Mouse (Mus musculus) lung, postnatal 0 days (tissue): ENCODE measurements around the gene Erlin1. TPM values are rescaled to one million over a fixed set of nuclear protein-coding genes. Genes with fewer than 3 reads are reported as not detected.
A peak's percentile ranks its signal among the peaks of the same experiment; 100 is the strongest.

Experiments
- ATAC-seq: fragments of 200-750 bp; cut with Nextera tagmentation; 2 replicates; pipeline ENCODE4 v1.8.0; 2017; ENCODE audit warnings: moderate library complexity
- DNase-seq: peaks from one replicate; pipeline ENCODE4 v3.0.0-alpha.2; 2016; ENCODE audit warnings: low spot score
- H3K27ac ChIP-seq: fragments of 300-500 bp; sonication (generic); 2 replicates; pipeline ENCODE4 v1.5.1; 2014; ENCODE audit warnings: antibody characterized with exemption, mild to moderate bottlenecking, low read length, mixed read lengths
- H3K27me3 ChIP-seq: fragments of 300-500 bp; sonication (generic); replicated peaks from 2 replicates; pipeline ENCODE4 v1.6.1; 2014; ENCODE audit warnings: low read length, mixed read lengths; ENCODE audit not compliant: insufficient read depth
- H3K36me3 ChIP-seq: fragments of 300-500 bp; sonication (generic); 2 replicates; pipeline ENCODE4 v1.6.1; 2014; ENCODE audit warnings: low read length, mixed read lengths; ENCODE audit not compliant: insufficient read depth
- H3K4me1 ChIP-seq: fragments of 300-500 bp; sonication (generic); 2 replicates; pipeline ENCODE4 v1.6.1; 2014; ENCODE audit warnings: antibody characterized with exemption, low read depth, low read length, mixed read lengths; ENCODE audit not compliant: insufficient read depth
- H3K4me2 ChIP-seq: fragments of 300-500 bp; sonication (generic); replicated peaks from 2 replicates; pipeline ENCODE4 v1.6.1; 2014; ENCODE audit warnings: low read depth, mild to moderate bottlenecking, low read length, moderate library complexity, mixed read lengths
- H3K4me3 ChIP-seq: fragments of 300-500 bp; sonication (generic); 2 replicates; pipeline ENCODE4 v1.5.1; 2014; ENCODE audit warnings: low read depth, low read length
- H3K9ac ChIP-seq: fragments of 300-500 bp; sonication (generic); replicated peaks from 2 replicates; pipeline ENCODE4 v1.6.1; 2014; ENCODE audit warnings: low read depth, mild to moderate bottlenecking
- H3K9me3 ChIP-seq: fragments of 300-500 bp; sonication (generic); 2 replicates; pipeline ENCODE4 v1.6.1; 2016; ENCODE audit warnings: low read length, mixed read lengths
- CTCF ChIP-seq: IDR thresholded peaks from 2 replicates; pipeline ENCODE4 v1.5.1; 2016; ENCODE audit warnings: antibody characterized with exemption, mild to moderate bottlenecking
- EP300 ChIP-seq: IDR thresholded peaks from 2 replicates; pipeline ENCODE4 v1.6.1; 2016; ENCODE audit warnings: antibody characterized with exemption, mild to moderate bottlenecking, control low read depth
- WGBS: fragments of 180-500 bp; shearing (Covaris S2); extraction: QIAGEN DNeasy Blood & Tissue Kit; methylation state at CpG from one replicate; pipeline ENCODE4 v1.1.7; 2014; 5-methylcytosine and 5-hydroxymethylcytosine counted together
- polyA plus RNA-seq: library from polyadenylated mRNA; unstranded; fragments of >200 nt; fragmentation: Nextera tagmentation; extraction: Ambion mirVana; gene quantifications from 2 replicates; pipeline ENCODE4 v1.2.1, GENCODE M21; 2015

Erlin1 gene
- polyA plus RNA-seq, 1 experiment from 2014 or later: 26.9 TPM

DNA sequence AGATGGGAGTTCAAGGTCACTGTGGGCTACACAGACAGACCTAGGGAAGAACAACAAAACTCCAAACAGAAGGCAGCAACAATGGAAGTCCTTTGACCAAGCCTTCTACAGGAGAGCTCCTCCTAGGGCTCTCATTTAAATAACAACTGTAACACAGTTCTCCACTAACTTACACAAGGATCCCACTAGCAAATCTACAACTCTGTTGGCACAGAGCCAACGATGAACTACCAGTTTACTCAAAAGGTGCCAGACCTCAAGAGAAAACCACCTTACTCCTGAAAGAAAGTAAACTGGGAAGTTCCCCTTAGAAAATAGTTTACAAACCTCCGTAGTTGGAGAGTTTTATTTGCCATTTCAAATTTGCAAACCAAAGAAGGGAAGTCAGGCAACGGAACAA lies 20.3 kb downstream of the Erlin1 start:
- no peaks in the 10 kb centered on the region for H3K27me3 ChIP-seq
- no peak overlapping the region for H3K9ac ChIP-seq
- H3K4me2 ChIP-seq: no peak overlapping the region
- no peaks in the 10 kb centered on the region for H3K4me1 ChIP-seq
- H3K4me3 ChIP-seq: no peak overlapping the region
- 45% methylated on average over 3 of the region's 3 CpGs for WGBS
- no peaks in the 10 kb centered on the region for H3K9me3 ChIP-seq
- H3K27ac ChIP-seq: no peak overlapping the region
- TF ChIP-seq EP300: no peak
- TF ChIP-seq CTCF: no peak
- ATAC-seq (no peak), DNase-seq (peak; percentile 31)
- 0 out of 2 replicates have a peak, but pooled peaks cover 9% of the 10 kb centered on the region for H3K36me3 ChIP-seq

DNA sequence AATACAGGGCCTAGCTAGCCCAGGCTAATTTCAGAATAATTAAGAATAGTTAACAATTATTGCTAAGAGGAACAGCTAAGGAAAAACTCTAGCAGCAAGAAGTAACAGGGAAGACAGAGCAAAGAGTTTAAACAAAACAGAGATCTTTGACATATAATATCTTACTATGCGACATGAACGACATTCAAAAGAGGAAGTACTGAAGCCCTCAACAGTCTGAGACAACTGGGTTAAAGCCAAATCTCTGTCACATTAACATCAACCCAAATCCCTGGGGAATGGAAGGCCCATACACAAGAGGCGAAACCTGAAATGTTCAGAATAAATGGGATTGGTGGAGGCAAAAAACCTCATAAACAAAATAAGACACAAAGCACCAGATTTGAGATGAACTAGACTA lies 23.7 kb downstream of the Erlin1 start:
- TF ChIP-seq CTCF (no peak), EP300 (no peak)
- H3K9me3 ChIP-seq: no peaks in the 10 kb centered on the region
- H3K4me1 ChIP-seq: no peaks in the 10 kb centered on the region
- no peak for ATAC-seq
- no peak for DNase-seq
- H3K4me3 ChIP-seq: no peak overlapping the region
- H3K4me2 ChIP-seq: no peak overlapping the region
- H3K27ac ChIP-seq: no peak overlapping the region
- WGBS: 59% methylated on average over 3 of the region's 3 CpGs
- H3K9ac ChIP-seq: no peak overlapping the region
- no peaks in the 10 kb centered on the region for H3K27me3 ChIP-seq
- no peaks in the 10 kb centered on the region for H3K36me3 ChIP-seq

DNA sequence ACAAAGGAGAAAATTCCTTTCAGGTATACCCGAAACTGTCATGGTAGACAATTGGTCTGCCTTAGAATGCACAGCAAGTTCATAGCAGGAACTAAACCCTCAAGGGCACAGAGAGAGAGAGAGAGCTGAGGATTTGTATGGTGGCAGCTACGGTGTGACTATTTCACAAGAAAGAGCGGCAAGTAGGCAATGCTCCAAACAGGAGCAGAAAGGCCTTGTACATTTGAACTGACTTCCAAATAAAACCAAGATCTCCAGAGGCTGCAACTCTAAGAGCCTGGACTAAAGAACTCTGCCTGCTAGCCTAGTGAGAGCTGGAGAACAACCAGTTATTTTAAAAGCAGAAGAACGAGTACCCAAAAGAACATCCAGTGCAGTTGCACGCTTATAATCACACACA lies 27.5 kb downstream of the Erlin1 start:
- Histone ChIP-seq H3K27ac (no peak overlapping the region), H3K36me3 (peaks cover 14% of the 10 kb centered on the region), H3K27me3 (no peaks in the 10 kb centered on the region), H3K4me1 (no peaks in the 10 kb centered on the region), H3K9ac (no peak overlapping the region), H3K4me3 (no peak overlapping the region), H3K9me3 (no peaks in the 10 kb centered on the region), H3K4me2 (no peak overlapping the region)
- DNase-seq (no peak), ATAC-seq (no peak)
- 70% methylated on average over 5 of the region's 5 CpGs for WGBS
- TF ChIP-seq CTCF: no peak
- TF ChIP-seq EP300: no peak

DNA sequence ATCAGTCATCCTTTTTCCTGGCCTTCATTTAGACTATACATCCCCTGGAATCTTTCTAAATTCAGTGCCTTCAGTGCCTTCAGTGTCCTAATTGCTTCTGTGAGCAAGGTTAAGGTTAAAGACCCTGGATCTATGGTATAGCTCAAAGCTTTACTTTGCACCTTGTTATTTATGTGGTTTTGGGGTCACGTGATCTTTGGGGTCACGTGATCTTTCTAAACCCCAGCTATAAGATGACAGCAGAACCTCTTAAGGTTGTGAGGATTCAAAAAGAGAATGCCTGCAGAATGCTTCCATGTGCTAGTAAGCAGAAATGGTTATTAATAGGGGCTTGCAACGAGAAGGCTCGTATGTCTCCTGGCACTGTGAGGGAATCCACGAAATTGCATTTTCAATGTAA lies 36.2 kb downstream of the Erlin1 start:
- Histone ChIP-seq H3K4me3 (no peak overlapping the region), H3K36me3 (peaks cover 9% of the 10 kb centered on the region), H3K27me3 (no peaks in the 10 kb centered on the region), H3K4me2 (no peak overlapping the region), H3K4me1 (peaks cover 2% of the 10 kb centered on the region; the same call in 1 of the 2 replicates), H3K9ac (no peak overlapping the region), H3K9me3 (no peaks in the 10 kb centered on the region), H3K27ac (no peak overlapping the region)
- no peak for ATAC-seq
- 87% methylated on average over 5 of the region's 5 CpGs for WGBS
- no peak for DNase-seq
- TF ChIP-seq EP300: no peak
- TF ChIP-seq CTCF: no peak

- peak; percentile 75 for ATAC-seq
Measured at GRCm38 (mm10) chr19:44032046-44032744, 37.4 kb downstream of the Erlin1 start.

DNA sequence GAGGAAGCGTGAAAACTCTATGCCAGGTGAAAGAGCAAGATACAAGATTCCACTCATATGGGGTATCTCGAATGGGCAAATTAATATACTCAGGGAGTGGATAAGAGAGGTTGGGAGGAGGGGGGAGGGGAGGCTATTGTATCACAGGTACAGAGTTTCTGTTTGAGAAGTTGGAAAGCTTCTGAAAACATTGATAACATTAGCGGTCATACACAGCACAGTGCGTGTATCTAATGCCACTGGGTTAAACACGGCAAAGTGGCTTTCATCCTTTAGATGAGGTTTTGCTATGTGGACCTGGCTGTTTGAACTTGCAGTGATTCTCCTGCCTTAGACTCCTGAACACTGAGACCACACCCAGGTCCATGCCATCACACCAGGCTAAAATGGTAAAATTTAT lies 39.6 kb downstream of the Erlin1 start:
- TF ChIP-seq CTCF (no peak), EP300 (no peak)
- Histone ChIP-seq H3K36me3 (no peaks in the 10 kb centered on the region), H3K9me3 (no peaks in the 10 kb centered on the region), H3K27me3 (no peaks in the 10 kb centered on the region), H3K4me1 (peaks cover 2% of the 10 kb centered on the region; the same call in 1 of the 2 replicates), H3K9ac (no peak overlapping the region), H3K4me2 (no peak overlapping the region), H3K27ac (no peak overlapping the region), H3K4me3 (no peak overlapping the region)
- ATAC-seq: no peak
- no peak for DNase-seq
- WGBS: 74% methylated on average over 5 of the region's 5 CpGs

More at GRCm38 (mm10) chr19:44032046-44032744, 37.4 kb downstream of the Erlin1 start:
- no peak overlapping the region for H3K4me2 ChIP-seq
- H3K9me3 ChIP-seq: no peaks in the 10 kb centered on the region
- DNase-seq: peak; percentile 58
- 57% methylated on average over 11 of the region's 11 CpGs for WGBS
- H3K36me3 ChIP-seq: peaks cover 6% of the 10 kb centered on the region
- H3K9ac ChIP-seq: no peak overlapping the region
- H3K27ac ChIP-seq: no peak overlapping the region
- peaks cover 2% of the 10 kb centered on the region; the same call in 1 of the 2 replicates for H3K4me1 ChIP-seq
- no peak for TF ChIP-seq EP300
- H3K27me3 ChIP-seq: no peaks in the 10 kb centered on the region
- no peak overlapping the region for H3K4me3 ChIP-seq
